Mouse (Mus musculus) cortical plate, adult 2 months (tissue): ENCODE measurements around the gene Slc35f2. TPM values are rescaled to one million over a fixed set of nuclear protein-coding genes. Genes with fewer than 3 reads are reported as not detected.

Experiments
- H3K27ac ChIP-seq: fragments of 200-500 bp; 2 replicates; pipeline ENCODE4 v1.5.1; 2012; ENCODE audit warnings: low read length, control low read depth, inconsistent platforms; ENCODE audit not compliant: insufficient read depth
- H3K4me1 ChIP-seq: fragments of 200-500 bp; 2 replicates; pipeline ENCODE4 v1.6.1; 2011; ENCODE audit warnings: low read length; ENCODE audit not compliant: control insufficient read depth, insufficient read depth
- H3K4me3 ChIP-seq: fragments of 200-500 bp; 2 replicates; pipeline ENCODE4 v1.5.1; 2011; ENCODE audit warnings: mild to moderate bottlenecking, low read length, control low read depth; ENCODE audit not compliant: insufficient read depth
- CTCF ChIP-seq: fragments of 200-500 bp; IDR thresholded peaks from 2 replicates; pipeline ENCODE4 v1.5.1; 2011; ENCODE audit warnings: mild to moderate bottlenecking, control low read depth, low read length; ENCODE audit not compliant: insufficient read depth; ENCODE audit errors: extremely low read depth
- POLR2A ChIP-seq: fragments of 200-500 bp; IDR thresholded peaks from 2 replicates; pipeline ENCODE4 v1.6.1; 2011; ENCODE audit warnings: mild to moderate bottlenecking, low read length, control low read depth; ENCODE audit not compliant: insufficient read depth; ENCODE audit errors: extremely low read depth
- polyA plus RNA-seq: library from polyadenylated mRNA; depleted of rRNA; stranded (reverse); fragments of >200 nt; gene quantifications from 2 replicates; pipeline ENCODE4 v1.2.3, GENCODE M21; 2012

Slc35f2 gene
- polyA plus RNA-seq, 1 experiment = 5.7 TPM

GRCm38 (mm10) chr9:53775511-53775910 lies 4.2 kb downstream of the Slc35f2 start:
- Histone ChIP-seq H3K4me1 (0 out of 2 replicates have a peak, but pooled peaks cover 2% of the 10 kb centered on the region), H3K27ac (no peak overlapping the region), H3K4me3 (no peak overlapping the region)
- TF ChIP-seq POLR2A (no peak), CTCF (no peak)

- Histone ChIP-seq H3K4me3 (no peak overlapping the region), H3K4me1 (no peaks in the 10 kb centered on the region), H3K27ac (peak overlapping the region; percentile 77; the same call in 1 of the 2 replicates)
- TF ChIP-seq CTCF (no peak), POLR2A (no peak)
These were observed 15.4 kb downstream of the Slc35f2 start for GRCm38 (mm10) chr9:53786561-53787407.

DNA sequence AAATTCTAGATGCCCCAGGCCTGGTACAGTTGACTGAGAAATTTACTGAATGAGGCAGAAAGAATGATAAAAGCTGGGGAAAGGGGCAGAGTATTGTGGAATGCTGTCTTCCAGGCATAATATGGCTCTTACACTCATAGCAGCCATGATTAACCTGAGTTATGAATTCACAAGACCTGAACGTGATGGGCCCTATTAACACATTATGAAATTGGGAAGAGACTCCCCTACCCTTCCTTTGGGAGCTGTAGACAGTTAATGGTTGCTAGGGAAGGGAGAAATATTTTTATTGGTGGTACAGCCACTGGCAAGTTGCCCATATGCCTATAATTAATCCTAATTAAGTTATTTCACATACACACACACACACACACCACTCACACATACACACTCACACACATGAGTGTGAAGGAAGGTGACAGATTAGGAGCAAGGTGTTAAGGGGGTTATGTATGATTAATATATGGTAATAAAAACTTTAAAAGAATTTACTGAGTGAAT lies 22.5 kb downstream of the Slc35f2 start:
- no peaks in the 10 kb centered on the region for H3K4me1 ChIP-seq
- no peak overlapping the region; the same call in 1 of the 2 replicates for H3K27ac ChIP-seq
- no peak overlapping the region for H3K4me3 ChIP-seq
- TF ChIP-seq CTCF (no peak), POLR2A (no peak)

- no peak for TF ChIP-seq CTCF
- no peak for TF ChIP-seq POLR2A
- Histone ChIP-seq H3K27ac (peak overlapping the region; percentile 96), H3K4me3 (no peak overlapping the region), H3K4me1 (no peaks in the 10 kb centered on the region)
These were observed 23.2 kb downstream of the Slc35f2 start for GRCm38 (mm10) chr9:53794490-53794889.

- peak overlapping the region; percentile 96; the same call in 1 of the 2 replicates for H3K27ac ChIP-seq
These were observed 24.0 kb downstream of the Slc35f2 start for GRCm38 (mm10) chr9:53795351-53795750.

GRCm38 (mm10) chr9:53796386-53796785 lies 25.0 kb downstream of the Slc35f2 start:
- no peak for TF ChIP-seq CTCF
- TF ChIP-seq POLR2A = no peak
- H3K27ac ChIP-seq = peak overlapping the region; percentile 81; the same call in 1 of the 2 replicates
- no peaks in the 10 kb centered on the region for H3K4me1 ChIP-seq
- no peak overlapping the region for H3K4me3 ChIP-seq

More at GRCm38 (mm10) chr9:53795351-53795750, 24.0 kb downstream of the Slc35f2 start:
- Histone ChIP-seq H3K4me1 (no peaks in the 10 kb centered on the region), H3K4me3 (no peak overlapping the region)
- no peak for TF ChIP-seq CTCF
- TF ChIP-seq POLR2A = no peak

- Histone ChIP-seq H3K4me3 (no peak overlapping the region), H3K27ac (no peak overlapping the region), H3K4me1 (no peaks in the 10 kb centered on the region)
- TF ChIP-seq POLR2A (no peak), CTCF (no peak)
These were observed 25.8 kb downstream of the Slc35f2 start for GRCm38 (mm10) chr9:53797141-53797540.

DNA sequence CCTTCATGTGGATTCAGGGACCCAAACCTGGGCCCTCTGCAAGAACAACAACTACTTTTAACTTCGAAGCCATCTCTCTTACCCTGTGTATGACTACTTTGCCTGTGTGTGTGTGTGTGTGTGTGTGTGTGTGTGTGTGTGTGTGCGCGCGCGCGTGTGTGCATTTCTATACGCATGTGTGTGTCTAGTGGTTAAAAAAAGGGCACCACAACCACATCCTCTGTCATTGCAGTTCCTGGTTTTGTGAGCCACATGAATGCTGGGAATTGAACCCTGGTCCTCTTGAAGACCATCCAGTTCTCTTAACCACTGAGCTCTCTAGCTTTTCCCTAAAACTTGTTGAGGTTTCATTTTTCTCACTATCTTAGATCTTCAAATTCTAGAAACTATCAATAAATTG lies 31.6 kb downstream of the Slc35f2 start:
- TF ChIP-seq CTCF (no peak), POLR2A (no peak)
- Histone ChIP-seq H3K27ac (no peak overlapping the region), H3K4me1 (no peaks in the 10 kb centered on the region), H3K4me3 (no peak overlapping the region)

GRCm38 (mm10) chr9:53806496-53807086 lies 35.3 kb downstream of the Slc35f2 start:
- Histone ChIP-seq H3K4me3 (no peak overlapping the region), H3K4me1 (no peaks in the 10 kb centered on the region), H3K27ac (no peak overlapping the region)
- no peak for TF ChIP-seq POLR2A
- no peak for TF ChIP-seq CTCF

GRCm38 (mm10) chr9:53813418-53813817 lies 42.1 kb downstream of the Slc35f2 start:
- Histone ChIP-seq H3K4me1 (no peaks in the 10 kb centered on the region), H3K4me3 (no peak overlapping the region), H3K27ac (no peak overlapping the region)
- TF ChIP-seq CTCF (no peak), POLR2A (no peak)
